Mouse (Mus musculus): ENCODE data around the gene Becn1.

Becn1 gene

DNA sequence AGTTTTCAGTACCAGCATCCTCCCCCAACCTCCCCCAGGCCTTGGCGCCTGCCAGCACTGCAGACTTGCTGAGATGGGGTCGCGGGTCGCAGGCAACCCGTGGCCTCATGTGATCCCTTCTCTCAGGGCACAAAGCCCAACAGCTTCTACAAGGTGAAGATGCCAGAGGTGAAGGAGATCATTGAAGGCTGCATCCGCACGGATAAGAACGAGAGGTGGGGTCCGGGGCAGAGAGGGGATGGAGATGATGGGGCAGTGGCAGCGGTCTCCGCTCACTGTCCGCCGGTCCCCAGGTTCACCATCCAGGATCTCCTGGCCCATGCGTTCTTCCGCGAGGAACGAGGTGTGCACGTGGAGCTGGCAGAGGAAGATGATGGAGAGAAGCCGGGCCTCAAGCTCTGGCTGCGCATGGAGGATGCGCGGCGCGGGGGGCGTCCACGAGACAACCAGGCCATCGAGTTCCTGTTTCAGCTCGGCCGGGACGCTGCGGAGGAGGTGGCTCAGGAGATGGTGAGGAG, 37.1 kb downstream of the Becn1 start:
- no peak for DNase-seq

DNA sequence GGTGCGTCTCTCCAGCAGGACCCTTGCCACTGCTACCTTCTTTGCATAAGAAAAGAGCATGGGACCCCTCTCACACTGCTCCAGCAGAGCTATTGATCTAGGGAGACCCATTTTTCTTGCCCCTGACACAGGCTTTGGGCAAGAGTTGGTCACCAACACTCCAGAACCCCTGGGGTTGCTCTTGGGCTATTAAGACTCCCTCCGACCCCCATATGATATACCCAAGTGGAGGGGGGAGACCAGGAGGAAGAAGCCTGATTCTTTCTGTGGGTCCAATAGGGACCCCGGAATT, 38.2 kb downstream of the Becn1 start:
- DNase-seq, result no peak

DNA sequence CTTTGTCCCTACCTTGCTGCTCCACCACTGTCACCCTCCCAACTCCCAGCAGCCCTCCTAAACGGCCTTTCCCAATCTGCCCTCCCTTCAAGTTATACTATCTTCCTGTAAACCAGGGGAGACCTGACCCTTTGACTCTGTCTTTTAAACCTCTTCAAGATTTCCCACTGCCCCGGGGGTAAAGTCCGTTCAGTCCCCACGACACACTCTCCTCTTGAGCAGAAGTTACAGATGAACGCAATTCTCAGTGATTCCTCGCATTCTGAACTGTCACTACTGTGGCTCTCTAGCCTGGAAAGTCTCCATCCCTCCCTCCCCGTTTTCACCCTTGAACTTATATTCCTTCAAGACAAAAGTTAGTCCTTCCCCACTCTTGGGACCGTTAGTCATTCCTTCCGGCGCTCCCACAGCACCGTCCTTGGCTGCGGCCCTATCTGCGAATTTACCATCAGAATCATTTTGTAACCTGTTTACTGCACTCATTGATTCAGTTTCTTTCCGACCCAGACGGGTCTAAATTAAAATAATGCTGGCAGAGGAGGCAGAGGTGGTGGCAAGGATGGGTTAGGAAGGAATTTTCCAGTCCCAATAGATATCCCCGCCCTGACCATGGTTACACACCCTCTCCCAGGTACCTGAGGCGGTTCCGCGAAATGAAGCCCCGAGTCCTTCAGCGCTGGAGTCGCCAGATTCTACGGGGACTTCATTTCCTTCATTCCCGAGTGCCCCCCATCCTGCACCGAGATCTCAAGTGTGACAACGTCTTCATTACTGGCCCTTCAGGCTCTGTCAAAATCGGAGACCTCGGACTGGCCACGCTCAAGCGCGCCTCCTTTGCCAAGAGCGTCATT, 38.7 kb downstream of the Becn1 start:
- DNase-seq, result no peak

DNA sequence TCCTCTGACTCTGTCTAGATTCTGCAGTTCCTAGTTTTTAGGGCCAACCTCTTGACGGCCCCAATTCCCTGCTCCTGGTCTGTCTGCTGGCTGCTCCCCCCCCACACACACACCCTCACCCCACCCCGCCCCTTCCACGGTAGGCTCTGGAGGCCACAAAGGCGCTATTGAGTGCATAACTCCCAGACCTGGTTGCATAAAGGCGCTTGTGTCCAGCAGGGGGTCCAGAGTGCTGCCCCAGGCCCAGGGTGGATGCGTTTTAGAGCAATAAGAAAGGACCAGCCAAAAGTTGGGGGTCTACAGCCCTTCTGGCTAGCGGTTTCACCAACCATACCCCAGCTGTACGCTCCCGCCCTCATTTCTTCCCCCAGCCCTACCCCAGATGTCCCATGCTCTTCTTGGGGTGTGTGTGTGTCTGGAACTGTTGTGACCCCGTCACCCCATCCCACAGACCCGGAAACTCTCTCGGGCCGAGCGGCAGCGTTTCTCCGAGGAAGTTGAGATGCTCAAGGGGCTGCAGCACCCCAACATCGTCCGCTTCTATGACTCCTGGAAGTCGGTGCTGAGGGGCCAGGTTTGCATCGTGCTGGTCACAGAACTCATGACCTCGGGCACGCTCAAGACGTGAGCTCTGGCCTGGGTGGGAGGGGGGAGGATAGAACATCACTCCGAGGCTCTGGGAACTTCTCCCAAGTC, 39.7 kb downstream of the Becn1 start:
- DNase-seq, result no peak

DNA sequence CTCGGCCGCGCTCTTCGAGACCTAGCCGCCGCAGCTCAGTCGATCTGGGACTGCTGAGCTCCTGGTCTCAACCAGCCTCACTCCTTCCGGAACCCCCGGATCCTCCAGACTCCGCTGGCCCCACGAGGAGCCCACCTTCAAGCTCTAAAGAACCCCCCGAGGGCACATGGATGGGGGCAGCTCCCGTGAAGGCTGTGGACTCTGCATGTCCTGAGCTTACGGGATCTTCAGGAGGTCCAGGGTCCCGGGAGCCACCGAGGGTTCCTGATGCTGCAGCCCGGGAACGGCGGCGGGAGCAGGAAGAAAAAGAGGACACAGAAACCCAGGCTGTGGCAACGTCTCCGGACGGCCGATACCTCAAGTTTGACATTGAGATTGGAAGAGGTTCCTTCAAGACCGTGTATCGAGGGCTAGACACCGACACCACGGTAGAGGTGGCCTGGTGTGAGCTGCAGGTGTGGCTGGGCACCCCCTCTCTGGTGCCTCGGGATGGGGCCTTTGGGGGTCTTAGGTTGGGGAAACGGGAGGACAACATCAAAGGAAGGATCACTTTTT, 41.2 kb downstream of the Becn1 start:
- DNase-seq, result no peak

DNA sequence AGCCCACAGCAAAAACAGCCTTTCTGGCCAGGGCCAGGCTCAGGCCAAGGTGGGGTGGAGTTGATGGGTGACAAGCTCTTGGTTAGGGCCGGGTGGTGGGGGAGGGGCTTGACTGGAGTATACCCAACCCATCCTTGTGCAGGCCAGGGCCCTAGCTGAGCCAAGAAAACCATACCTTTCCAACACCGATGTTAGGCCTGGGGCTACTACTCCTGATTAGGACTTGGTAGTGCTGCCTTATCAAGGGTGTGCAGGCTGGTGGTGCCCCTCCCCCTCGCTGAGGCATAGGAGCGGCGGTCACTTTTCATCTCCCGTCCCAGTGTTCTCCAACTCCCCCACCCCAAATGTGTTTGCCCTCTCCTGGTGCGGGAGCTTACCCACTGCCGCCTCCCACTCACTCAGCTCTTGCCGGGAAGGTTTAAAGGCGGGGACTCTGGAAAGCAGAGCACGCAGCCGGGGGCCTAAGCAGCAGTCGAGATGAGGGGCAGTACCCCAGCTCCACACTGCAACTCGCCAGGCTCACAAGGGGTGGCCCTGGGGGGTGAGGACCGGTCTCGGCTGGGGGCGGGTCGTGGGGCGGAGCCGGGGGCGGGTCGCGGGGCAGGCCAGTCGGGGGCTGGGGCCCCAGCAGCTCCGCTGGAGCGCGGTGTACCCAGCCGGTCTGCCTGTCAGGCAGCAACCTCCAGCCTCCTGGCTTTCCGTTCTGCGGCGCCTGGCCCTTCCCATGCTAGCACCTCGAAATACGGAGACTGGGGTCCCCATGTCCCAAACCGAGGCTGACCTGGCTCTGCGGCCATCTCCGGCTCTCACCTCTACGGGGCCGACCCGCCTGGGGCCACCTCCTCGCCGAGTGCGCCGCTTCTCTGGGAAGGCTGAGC, 41.9 kb downstream of the Becn1 start, which contains the start of gene Wnk4:
Gene Wnk4 (plus strand): TSS at position 620 of the 878 bp plus-strand sequence.
- no peak for DNase-seq

DNA sequence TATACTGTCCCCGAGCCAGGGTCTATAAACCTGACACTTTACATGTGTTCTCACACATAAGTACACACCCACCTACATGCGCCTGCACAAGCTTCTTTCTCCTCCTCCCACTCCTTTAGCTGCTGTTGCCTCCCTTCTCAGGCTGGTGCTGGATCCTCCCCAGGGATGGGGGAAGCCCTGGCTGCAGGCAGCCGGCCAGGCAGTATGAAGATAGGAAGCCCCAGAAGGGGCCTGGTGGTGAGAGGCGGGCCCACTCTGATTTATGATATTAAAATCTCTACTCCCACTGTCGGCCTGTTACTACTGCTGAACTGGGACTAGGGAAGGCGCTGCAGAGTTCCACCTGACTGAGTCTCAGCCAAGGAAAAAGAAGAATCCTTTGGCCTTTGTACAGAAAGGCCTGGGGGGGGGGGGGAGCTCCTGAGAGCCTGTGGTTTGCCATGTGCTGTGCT, 42.8 kb downstream of the Becn1 start:
- no peak for DNase-seq

DNA sequence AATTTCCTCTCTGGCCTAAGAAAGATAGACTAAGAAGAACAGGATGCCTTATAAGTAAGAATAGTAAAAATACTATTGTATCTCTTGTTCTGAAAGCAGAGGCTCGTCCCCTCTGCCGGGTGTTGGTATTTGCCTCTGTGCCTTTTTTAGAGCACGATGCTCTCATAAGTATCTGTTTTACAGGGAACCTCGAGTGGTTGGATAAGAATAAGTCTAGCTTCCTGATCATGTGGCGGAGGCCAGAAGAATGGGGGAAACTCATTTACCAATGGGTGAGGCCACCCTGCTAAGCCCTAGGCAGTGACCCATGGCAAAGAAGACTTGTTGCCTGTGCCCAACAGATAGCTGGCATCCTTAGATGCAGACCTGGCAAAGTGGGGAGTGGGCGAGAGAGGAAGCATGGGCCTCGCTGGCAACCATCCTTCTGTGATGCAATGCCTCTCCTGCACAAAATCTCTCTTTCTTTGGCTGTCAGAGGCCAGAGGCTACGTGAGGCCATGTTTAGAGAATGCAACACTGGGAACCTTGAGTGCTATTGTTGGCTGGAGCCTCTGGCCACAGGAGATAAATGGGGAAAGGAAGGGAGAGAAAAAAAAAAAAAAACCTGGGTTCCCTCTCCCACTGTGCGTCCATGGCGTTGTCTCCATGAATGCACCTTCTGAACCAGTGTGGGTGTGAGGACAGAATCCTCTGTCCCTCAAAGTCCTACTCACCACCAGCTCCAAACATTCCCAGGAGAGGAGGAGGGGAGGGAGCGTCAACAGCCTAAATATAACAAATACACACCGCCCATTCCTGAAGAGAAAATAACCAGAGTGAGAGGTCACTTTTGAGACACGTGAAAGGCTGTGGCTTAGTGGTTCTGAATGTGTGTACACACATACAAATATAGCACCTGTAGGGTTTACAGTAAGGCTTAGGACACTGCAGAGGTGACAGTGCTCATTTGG, 46.0 kb downstream of the Becn1 start:
- no peak for DNase-seq

DNA sequence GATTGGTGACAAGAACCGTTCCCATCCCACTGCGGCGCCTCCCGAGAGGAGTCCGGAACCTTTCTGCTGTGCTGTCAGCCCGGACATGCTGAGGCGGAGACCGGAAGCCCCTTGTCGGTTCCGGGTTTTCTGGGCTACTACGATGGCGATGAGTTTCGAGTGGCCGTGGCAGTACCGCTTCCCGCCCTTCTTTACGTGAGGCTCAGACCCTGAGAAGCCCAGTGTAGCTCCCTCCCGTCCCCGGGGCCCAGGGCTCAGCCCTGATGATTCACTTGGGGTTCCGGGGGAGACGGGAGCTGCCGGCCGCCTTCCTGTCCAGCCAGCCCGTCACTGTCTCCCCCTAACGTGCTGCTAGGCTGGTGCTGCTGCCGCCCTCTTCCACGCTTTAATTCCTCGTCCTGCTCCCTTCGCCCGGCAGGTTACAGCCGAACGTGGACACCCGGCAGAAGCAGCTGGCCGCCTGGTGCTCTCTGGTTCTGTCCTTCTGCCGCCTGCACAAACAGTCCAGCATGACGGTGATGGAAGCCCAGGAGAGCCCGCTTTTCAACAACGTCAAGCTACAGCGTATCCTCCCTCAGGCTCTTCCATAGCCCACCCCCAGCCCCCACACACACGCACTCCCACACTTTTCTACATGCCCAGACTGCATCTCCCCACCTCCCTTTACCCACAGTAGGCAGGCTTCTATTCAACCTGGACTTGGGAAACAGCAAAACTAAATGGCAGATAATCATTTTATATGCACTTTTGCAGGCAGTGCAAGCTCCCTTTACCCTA, 48.3 kb downstream of the Becn1 start, which contains the start of gene Vps25:
Gene Vps25 (plus strand): TSS at position 95 of the 777 bp plus-strand sequence.
- peak; percentile 84 to 88 for DNase-seq

DNA sequence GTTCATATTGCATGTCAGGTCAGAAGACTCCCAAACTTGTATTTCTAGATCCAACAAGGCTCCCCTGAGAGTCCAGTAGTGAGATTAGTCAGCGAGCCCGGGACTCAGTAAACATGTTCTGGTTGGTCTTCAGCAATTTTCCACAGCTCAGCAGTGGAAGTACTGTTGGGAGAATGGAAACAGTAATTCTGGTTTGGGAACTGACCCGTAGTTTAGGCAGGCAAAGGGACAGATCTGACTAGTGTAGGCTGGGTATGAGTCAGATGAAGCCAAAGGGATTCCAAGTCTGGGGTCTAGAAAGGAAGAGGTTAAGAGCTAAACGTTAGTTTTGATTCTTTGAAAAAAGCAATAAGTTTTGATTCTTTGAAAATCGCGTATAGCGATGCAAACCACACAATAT, 49.1 kb downstream of the Becn1 start:
- DNase-seq, result no peak

DNA sequence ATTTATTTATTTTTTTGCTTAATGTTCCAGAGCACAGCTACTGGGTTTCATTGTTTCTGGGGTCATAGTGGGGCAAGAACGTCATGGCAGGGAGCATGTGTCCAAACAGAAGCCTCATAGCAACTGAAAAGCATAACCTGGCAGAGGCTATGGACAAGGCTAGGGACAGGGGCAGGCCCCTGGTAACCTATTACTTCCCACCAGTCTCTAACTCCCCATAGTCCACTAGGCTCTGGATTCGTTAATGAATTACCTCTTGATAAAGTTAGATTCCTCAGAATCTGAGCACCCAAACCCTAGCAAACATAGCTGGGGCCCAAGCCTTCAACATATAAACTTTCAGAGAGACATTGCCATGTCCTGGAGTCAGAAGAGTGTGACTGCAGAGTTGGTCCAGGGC, 51.1 kb downstream of the Becn1 start:
- DNase-seq, result no peak

DNA sequence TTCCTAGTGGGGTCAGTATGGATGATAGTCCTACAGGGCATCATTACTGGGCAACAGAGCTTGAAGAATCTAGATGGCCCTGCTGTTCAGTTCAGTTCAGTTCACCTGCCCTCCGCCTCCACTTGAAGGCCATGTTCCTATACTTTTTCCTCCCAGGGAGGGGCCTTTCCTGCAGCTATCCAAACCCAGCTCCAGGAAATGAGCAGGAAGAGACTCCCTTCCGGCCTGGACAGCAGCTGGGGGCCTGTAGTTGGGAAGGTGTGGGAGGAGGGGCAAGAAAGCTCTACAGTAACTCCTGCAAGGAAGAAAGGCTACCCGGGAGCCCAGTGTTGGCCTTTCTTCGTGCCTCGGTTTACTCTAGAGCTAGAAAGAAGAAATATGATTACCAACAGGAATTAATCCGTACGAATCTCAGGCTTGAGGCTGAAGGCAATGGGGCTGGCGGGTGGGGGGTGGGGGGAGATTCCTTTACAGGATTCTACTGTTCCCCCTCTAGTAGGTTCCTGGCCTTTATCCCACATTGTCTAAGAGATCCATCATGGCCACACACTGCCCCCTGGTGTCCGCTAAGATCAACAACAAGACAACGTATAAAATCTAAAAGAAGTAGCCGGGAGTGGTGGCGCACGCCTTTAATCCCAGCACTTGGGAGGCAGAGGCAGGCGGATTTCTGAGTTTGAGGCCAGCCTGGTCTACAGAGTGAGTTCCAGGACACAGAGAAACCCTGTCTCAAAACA, 53.7 kb downstream of the Becn1 start:
- peak; percentile 56 to 70 for DNase-seq

DNA sequence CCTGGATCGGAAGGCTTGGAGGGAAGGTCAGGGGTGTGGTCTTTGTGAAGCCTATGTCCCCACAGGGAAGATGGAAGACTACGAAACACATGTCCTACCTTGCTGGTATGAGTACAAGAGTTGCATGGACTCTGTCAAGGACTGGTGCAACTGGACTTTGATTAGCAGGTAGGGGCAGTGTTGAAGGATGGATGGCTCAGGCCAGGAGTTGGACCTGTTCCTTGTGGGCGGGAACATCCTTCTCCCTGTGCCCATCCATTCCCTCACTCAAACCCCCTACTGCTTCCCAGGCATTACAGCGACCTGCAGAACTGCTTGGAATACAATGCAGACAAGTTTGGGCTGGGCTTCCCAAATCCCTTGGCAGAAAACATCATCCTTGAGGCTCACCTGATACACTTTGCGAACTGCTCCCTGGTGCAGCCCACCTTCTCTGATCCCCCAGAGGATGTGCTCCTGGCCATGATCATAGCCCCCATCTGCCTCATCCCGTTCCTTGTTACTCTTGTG, 54.5 kb downstream of the Becn1 start:
- DNase-seq, result no peak

DNA sequence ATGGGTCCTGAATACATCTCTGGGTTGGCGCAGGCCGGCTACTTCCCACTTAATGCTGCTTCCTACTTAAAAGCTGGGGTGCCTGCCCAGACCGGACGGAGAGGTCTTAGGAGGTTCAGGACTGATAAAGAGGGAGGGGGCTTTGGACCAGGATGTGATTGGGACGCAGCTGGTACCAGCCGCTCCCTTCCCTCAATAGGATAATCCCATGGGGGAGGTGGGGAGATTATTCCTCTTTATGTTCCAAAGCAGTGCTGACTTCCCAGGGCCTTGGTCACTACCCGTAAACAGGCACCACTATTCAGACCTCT, 55.4 kb downstream of the Becn1 start:
- no peak for DNase-seq

DNA sequence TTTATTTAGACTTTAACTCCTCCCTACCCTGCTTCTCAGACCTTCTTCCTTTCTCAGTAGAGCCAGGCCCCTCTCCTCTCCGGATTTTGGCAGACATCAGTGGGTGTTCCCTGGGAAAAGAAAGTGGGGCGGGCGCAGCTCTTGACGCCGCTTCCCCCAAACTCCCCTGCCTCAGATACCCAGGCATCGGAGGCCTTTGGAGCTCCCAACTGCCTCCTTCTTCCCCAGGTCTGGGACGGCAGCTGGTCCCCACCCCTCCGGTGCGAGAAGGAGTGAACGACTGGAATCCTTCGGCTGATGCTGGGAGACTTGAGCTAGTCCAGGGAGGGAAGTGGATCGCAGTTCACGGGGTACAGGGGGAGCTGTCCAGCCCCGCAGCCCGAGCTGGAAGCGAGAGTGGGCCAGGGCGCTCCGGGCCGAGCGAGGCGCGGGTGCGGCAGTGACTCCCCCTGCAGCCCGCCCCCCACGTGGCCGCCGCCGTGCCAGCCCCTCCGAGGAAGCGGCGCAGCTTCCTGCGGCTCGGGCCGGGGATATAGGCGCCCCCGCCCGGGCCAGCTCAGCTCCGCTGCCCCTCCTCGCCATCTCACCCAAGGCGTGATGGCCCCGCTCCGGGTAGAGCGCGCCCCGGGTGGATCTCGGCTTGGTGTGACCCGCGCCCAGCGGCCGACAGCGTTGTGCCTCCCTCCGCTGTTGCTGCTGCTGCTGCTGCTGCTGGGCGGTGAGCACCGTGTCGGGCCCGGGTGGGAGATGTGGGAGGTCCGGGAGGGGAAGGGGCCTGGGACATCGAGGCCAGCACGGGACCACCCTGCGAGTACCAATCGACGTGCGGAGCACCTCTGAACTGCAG, 56.0 kb downstream of the Becn1 start, which contains the start of gene Ramp2:
Gene Ramp2 (plus strand): TSS at position 174 of the 847 bp plus-strand sequence.
- DNase-seq, result peak in 1 of 2 experiments; percentile 28

DNA sequence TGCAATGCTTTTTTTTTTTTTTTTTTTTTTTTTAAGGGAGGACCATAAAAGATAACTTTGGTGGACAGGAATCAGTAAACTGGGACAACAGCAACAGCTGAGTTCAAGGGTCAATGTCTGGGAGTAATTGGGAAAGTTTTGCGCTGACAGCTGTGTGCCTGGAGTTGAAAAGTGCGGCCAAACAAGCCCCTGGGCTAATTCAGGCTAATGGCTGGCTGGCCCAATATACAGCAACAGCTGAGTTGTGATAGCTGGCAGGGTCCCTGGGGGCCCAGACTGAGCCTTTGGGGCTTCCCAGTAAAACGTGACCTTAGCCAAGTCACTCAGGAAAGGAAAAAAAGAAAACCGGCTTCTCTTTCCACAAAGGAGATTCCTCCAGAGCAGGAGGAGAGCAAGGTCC, 57.0 kb downstream of the Becn1 start:
- no peak for DNase-seq

DNA sequence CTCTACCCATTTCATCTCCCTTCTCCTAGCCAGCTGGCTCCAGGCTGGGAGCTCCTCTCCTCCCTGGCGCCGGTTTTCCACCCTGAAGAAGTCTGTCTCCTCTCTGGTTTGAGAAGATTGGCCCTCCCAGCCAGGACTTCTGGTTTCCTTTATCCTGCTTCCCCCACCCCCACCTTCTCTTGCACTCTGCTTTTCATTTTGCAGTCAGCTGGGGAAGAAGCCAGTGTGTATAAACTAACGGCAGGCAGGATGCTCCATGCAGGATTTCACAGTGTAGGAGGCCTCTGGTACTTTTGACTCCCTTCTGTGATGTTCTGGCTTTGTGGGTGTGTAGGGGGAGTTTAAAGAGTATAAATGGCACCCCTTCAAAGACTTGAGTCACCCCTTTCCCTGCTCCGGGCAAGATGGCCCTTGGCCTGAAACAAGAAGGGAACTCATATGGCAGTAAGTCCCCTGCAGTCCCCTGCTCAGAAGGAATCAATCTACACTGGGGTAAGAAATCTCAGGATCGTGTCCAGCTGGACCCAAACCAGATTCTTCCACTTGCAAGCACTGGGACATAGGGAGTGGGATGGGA, 63.9 kb downstream of the Becn1 start:
- DNase-seq, result no peak

DNA sequence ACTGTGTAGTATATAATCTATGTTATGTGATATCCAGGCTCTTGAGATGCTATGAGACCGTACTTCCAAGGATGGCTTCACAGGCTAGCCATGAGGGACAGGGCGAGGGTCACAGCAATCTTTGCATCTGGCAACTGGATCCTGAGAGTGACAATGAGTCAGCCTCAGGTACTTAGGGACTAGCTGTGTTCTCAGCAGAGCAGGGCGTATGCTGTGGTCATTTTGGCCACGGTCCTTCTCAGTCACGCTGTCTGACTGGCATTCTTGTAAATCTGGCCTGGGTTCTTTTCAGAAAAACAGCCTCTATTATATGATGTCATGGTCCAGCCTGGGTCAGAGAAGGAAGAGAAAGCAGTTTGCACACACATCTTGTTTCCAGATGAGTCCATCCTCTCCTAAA, 65.3 kb downstream of the Becn1 start:
- no peak for DNase-seq
